Comparison of ENCODE assay signal across 7 mouse cellular contexts in genomic region chr11:104510606-104511005, GRCm38 (mm10). TPM values are rescaled to one million over a fixed set of nuclear protein-coding genes. Genes with fewer than 3 reads are reported as not detected.
A peak's percentile ranks its signal among the peaks of the same experiment; 100 is the strongest.
DNase-seq lines count a peak whose midpoint lies in the region; ATAC-seq lines count a peak whose summit lies in the region.

No protein-coding gene starts in this region.

- 94% methylated on average over 2 of the region's 2 CpGs for WGBS in kidney, embryonic 14.5 days
- 93% methylated on average over 2 of the region's 2 CpGs for WGBS in embryonic facial prominence, embryonic 14.5 days

- no peaks in the 10 kb centered on the region for H3K4me1 ChIP-seq in kidney, embryonic 14.5 days (ENCODE audit: control insufficient read depth, insufficient read depth, low read length)
- H3K4me1 ChIP-seq in embryonic facial prominence, embryonic 14.5 days (ENCODE audit: control insufficient read depth, insufficient read depth, low read length) = no peaks in the 10 kb centered on the region

- peak; percentile 19 for DNase-seq in kidney, adult 9 months
- DNase-seq in B cell, adult 2 months = peak; percentile 46 to 47
- DNase-seq in ES-CJ7 (ENCODE audit: low read depth, low spot score) = peak; percentile 62
- peak; percentile 24 for DNase-seq in embryonic facial prominence, embryonic 14.5 days (ENCODE audit: low spot score)
- DNase-seq in frontal cortex, postnatal 36 days (ENCODE audit: low spot score in 2 of 2) = no peak

- no peak overlapping the region for H3K4me2 ChIP-seq in kidney, embryonic 14.5 days (replicated peaks; ENCODE audit: low read depth, low read length)
- no peak overlapping the region for H3K4me2 ChIP-seq in embryonic facial prominence, embryonic 14.5 days (ENCODE audit: low read depth, low read length)

- H3K27me3 ChIP-seq in kidney, embryonic 14.5 days (ENCODE audit: control insufficient read depth, insufficient read depth, low read length) = no peaks in the 10 kb centered on the region
- H3K27me3 ChIP-seq in embryonic facial prominence, embryonic 14.5 days (replicated peaks; ENCODE audit: control insufficient read depth, insufficient read depth, low read length) = no peaks in the 10 kb centered on the region

- no peak for ATAC-seq in kidney, embryonic 14.5 days (ENCODE audit: low FRiP score, low TSS enrichment)
- ATAC-seq in embryonic facial prominence, embryonic 14.5 days (ENCODE audit: low read depth) = no peak
- ATAC-seq in megakaryocyte, adult 5-6 weeks (ENCODE audit: poor library complexity, severe bottlenecking) = peak; percentile 43; the same call in 1 of the 2 replicates

- peaks cover 83% of the 10 kb centered on the region for H3K36me3 ChIP-seq in kidney, embryonic 14.5 days (ENCODE audit: control insufficient read depth, insufficient read depth, low read length)
- peaks cover 85% of the 10 kb centered on the region for H3K36me3 ChIP-seq in embryonic facial prominence, embryonic 14.5 days (ENCODE audit: control insufficient read depth, insufficient read depth, low read length)

- H3K27ac ChIP-seq in kidney, embryonic 14.5 days (ENCODE audit: low read depth, low read length) = no peak overlapping the region
- H3K27ac ChIP-seq in embryonic facial prominence, embryonic 14.5 days (replicated peaks; ENCODE audit: low read depth, low read length) = no peak overlapping the region

- H3K9me3 ChIP-seq in kidney, embryonic 14.5 days (ENCODE audit: control insufficient read depth, low read length) = no peaks in the 10 kb centered on the region
- H3K9me3 ChIP-seq in embryonic facial prominence, embryonic 14.5 days (ENCODE audit: control insufficient read depth, low read length) = no peaks in the 10 kb centered on the region

- H3K4me3 ChIP-seq in kidney, embryonic 14.5 days (ENCODE audit: low read length) = no peak overlapping the region
- H3K4me3 ChIP-seq in embryonic facial prominence, embryonic 14.5 days (ENCODE audit: low read depth, low read length) = no peak overlapping the region

- no peak overlapping the region for H3K9ac ChIP-seq in kidney, embryonic 14.5 days (ENCODE audit: low read depth, low read length)
- no peak overlapping the region for H3K9ac ChIP-seq in embryonic facial prominence, embryonic 14.5 days (ENCODE audit: low read depth, low read length)

RNA-seq across cellular contexts. Expression of gene Cdc27, which starts 39.8 kb away (rescaled TPM):
- polyA plus RNA-seq in kidney, embryonic 14.5 days (2014; fragmentation: Nextera tagmentation; extraction: Ambion mirVana) = 39.9 and 55.5 TPM in 2 replicates
- polyA plus RNA-seq in embryonic facial prominence, embryonic 14.5 days (2014; fragmentation: Nextera tagmentation; extraction: Ambion mirVana) = 44.7 and 47.1 TPM in 2 replicates
- 49.4 and 51.3 TPM in 2 replicates for total RNA-seq in megakaryocyte, adult 5-6 weeks (2015)
- 45.1 and 52.1 TPM in 2 replicates for total RNA-seq in megakaryocyte, adult 5-6 weeks (2017)

RNA-seq across cellular contexts. Expression of gene Myl4, which starts 39.9 kb away (rescaled TPM):
- 1.2 and 1.8 TPM in 2 replicates for polyA plus RNA-seq in kidney, embryonic 14.5 days (2014; fragmentation: Nextera tagmentation; extraction: Ambion mirVana)
- polyA plus RNA-seq in embryonic facial prominence, embryonic 14.5 days (2014; fragmentation: Nextera tagmentation; extraction: Ambion mirVana) = 391 and 492 TPM in 2 replicates
- 0.11 TPM in 1 of 2 replicates, not detected in the other for total RNA-seq in megakaryocyte, adult 5-6 weeks (2015)
- total RNA-seq in megakaryocyte, adult 5-6 weeks (2017) = 0.08 TPM in 1 of 2 replicates, not detected in the other

RNA-seq across cellular contexts. Expression of gene Kansl1, which starts 41.9 kb away (rescaled TPM):
- polyA plus RNA-seq in kidney, embryonic 14.5 days (2014; fragmentation: Nextera tagmentation; extraction: Ambion mirVana) = 20.3 and 29.9 TPM in 2 replicates
- 26.0 and 27.9 TPM in 2 replicates for polyA plus RNA-seq in embryonic facial prominence, embryonic 14.5 days (2014; fragmentation: Nextera tagmentation; extraction: Ambion mirVana)
- 50.8 and 51.7 TPM in 2 replicates for total RNA-seq in megakaryocyte, adult 5-6 weeks (2015)
- 27.5 and 33.3 TPM in 2 replicates for total RNA-seq in megakaryocyte, adult 5-6 weeks (2017)

Comparison
In these comparisons a context has a peak if more than half of its experiments do, and no peak if none do; other contexts are left out.
1. DNase-seq: peak in kidney, adult 9 months (single experiment), B cell, adult 2 months (2 of 2), ES-CJ7 (single experiment) and embryonic facial prominence, embryonic 14.5 days (single experiment); none in frontal cortex, postnatal 36 days (0 of 2).
2. RNA of gene Myl4, which starts 39.9 kb away (polyA plus RNA-seq): 391 to 492 TPM in embryonic facial prominence, embryonic 14.5 days; 1.2 to 1.8 TPM in kidney, embryonic 14.5 days; every median in the first group is over 100 times any median in the second.